Mouse (Mus musculus) effector memory CD4-positive, alpha-beta T cell, adult 7 months (primary cell): Measurements from ENCODE around the gene Kifap3. TPM values are rescaled to one million over a fixed set of nuclear protein-coding genes. Genes with fewer than 3 reads are reported as not detected.

Experiments
- polyA plus RNA-seq: library from polyadenylated mRNA; unstranded; fragments of 100-300 nt; shearing (Covaris generic); gene quantifications from one replicate; pipeline ENCODE4 v1.2.1, GENCODE M21; 2017

The Kifap3 gene
- 3.8 TPM for polyA plus RNA-seq

GRCm38 (mm10) chr1:163779336-163780115 is at the start of gene Kifap3:
Gene Kifap3, plus strand, starts transcription at chr1:163779583.

GRCm38 (mm10) chr1:163928846-163929245 is 149.5 kb downstream of the Kifap3 start, which contains the start of gene Scyl3:
Gene Scyl3, plus strand, starts transcription at chr1:163929100.

Other genes starting within 250 kb of the Kifap3 start
- gene Mettl11b, start 54.4 kb upstream of the Kifap3 start, polyA plus RNA-seq: not detected
- 41.0 TPM for gene Scyl3, start 149.5 kb downstream of the Kifap3 start, polyA plus RNA-seq
- gene BC055324, start 215.2 kb downstream of the Kifap3 start, polyA plus RNA-seq: 3.1 TPM
- 7.3 TPM for gene Mettl18, start 215.3 kb downstream of the Kifap3 start, polyA plus RNA-seq